Mouse (Mus musculus) cerebellum, postnatal 36 days (tissue): Measurements from ENCODE around the gene Actrt2.

Source experiments
- DNase-seq, 2 experiments: peaks; one replicate each; pipeline ENCODE4 v3.0.0; 2021 to 2022; ENCODE audit warnings: mixed read lengths in 2 of 2

The Actrt2 gene

DNA sequence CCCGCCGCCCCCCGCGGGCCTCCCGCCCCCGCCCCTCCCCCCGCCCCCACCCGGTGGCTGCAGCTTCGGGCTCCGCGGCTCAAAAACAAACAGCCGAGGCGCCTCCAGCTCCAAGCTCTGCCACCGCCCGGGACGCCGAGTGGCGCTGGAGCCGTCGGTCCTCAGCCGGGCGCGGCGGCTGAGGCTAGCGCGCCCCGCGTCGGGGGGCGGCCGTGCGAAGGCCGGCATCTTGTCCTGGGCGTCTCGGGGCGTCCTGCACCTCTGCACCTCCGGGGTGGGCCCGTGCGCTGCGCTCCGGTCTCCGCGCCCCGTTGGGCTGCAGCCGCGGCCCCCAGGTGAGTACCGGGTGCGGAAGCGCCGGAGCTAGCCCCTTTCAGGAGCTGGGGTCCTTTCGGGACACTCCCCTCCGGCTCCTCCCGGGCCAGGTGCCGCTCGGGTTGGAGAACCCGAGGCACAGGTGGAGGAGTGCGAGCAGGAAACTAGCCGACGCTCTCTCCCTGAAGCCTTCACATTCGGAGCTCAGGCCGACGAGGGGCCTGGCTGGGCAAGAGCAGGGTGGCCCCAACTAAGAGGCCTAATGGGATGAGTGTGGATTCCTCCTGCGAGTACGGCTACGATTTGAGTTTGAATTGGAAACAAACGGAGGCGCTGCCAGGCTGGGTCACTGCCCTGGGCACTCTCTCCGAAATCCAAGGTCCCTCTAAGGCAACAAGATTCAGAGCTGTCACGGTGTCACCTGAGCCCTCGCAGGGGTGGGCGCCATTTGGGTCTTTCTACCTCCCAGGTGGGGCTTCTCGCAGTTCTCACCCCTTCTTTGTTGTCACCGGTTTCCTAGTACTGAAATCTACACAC lies 30.0 kb downstream of the Actrt2 start:
- DNase-seq = no peak

DNA sequence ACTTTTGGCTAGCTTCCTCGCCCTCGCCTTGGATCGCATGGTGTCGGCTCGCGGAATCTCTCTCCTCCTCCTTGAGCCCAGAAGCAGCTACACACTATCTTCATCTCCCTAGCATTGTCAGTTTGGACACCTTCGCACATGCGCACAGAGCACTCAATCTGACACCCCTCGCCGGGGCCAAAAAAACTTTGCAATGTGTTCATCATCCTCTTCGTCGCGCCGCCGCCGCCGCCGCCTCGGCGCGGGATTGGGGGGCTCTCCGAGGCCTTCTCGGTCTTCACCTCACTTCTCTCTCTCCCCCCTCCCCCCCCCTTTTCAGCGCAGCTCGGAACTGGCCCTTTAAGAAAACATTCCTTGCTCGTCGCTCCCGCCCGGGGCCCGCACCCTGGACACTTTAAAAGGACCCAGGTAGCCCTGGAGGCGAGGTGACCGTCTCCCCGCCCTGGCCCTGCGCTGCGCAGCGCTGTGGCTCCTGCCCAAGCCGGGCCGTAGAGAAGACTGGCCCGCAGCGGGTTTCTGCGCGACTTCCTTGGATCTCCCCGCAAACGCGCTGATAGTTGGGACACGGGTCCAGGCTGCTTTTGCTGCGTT lies 30.9 kb downstream of the Actrt2 start, which contains the start of gene Prdm16:
Gene Prdm16, minus strand, starts transcription at position 153 of the 591 bp plus-strand sequence.
- no peak for DNase-seq

DNA sequence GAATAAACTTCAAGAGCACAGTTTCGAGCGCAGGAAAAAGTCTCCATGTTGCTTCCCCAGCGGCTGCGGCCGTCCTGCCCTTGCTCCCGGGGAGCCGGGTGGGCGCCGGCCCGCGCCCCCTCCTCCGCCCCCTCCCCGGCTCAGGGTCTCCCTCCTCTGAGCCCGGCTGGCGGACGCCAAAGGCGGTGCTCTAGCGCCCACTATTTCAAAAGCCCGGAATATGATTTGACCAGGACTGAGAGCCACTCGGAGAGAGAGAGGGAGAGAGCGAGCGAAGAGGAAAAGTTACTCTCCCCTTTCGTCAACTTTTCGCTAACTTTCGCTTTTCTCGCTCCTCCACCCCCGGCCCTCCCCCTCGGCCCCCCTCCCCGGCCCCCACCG lies 31.6 kb downstream of the Actrt2 start:
- DNase-seq = no peak

DNA sequence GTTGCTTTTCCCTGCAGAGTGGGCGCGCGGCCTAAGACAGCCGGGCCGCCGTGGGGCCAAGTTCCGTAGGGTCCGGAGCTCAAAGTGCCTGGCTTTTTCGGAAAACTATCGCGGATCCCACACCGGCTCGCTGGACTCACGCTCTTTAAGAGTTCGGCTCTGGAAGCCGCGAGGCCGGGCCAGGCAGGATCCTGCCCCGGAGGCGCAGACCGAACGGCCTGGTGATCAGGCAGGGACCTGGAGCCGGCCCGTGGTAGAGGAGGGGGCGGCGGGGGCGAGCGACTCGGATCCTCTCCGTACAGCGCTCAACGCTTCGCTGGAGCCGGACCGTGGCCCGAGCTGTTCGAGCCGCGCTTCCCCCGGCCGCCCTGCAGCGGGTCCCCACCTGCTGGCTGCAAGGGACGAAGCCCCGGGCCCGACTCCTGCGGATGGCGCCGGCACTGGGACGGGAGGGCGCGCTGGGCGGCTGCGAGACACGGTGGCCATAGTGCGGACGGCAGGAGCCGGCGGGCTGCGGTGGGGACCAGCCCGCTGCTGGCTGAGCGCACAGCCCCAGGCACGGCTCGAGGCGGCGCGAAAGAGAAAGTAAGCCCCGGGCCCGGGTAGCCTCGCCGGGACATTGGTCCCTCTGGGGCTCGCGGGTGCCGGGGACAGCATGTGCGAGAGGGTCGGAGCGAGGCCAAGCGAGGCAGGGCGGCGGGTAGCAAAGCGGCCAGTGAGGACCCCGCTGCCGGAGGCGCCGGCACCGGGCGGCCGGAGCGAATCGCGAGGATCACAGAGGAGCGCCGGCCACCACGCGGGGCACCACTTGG lies 32.2 kb downstream of the Actrt2 start:
- no peak for DNase-seq

DNA sequence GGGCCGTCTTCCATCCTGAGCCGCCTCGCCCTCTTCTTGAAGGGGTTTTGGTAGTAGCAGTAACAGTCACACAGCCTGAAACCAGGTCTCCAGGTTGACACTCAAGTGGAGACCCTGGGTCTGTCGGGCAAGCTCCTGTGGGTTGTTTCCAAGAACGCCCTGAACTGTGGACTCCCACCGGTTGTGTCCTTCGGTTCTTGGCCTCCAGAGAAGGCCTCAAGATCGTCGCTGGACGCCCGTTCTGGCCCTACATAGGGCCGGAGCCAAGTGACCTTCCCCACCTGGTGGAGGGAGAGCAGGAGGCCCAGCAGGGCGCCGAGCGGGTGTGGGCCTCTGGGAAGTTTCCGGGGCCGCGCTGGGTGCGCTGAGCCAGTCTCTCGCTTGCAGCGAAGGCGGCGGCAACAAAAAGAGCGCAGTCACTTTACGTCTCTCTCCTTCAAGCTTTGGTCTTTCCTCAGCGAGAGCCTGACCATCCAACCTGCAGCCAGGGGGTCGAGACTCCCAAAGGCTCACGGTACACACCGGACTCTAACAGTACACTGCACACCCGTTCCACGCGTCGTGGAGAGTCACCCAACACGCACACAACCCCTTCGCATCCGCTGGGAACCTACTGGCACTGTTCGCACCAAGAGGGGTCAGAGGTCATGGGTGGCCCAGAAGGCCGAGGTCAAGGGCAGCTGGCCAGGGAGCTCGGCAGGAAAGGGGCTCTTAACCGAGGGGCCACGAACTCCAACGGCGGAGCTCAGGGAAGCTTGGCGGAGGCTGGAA lies 33.0 kb downstream of the Actrt2 start:
- no peak for DNase-seq

DNA sequence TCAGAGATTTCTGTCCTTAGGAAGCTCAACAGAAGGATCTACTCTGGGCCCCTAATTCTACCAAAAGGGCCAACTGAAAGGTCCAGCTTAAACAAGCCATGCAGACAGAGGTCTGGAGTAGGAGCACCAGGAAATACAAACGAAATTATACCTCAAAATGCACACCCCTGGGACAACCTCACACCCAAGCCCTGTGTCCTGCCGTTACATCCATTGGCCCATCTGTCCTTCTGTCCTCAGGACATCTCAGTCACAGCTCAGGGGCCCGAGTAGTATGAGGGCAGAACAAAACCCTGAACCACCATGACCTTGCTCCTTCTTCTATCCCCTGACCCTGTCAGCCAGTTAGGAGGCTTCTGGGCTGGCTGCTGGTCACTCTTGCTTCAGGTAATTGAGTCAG lies 33.7 kb downstream of the Actrt2 start:
- DNase-seq = no peak

DNA sequence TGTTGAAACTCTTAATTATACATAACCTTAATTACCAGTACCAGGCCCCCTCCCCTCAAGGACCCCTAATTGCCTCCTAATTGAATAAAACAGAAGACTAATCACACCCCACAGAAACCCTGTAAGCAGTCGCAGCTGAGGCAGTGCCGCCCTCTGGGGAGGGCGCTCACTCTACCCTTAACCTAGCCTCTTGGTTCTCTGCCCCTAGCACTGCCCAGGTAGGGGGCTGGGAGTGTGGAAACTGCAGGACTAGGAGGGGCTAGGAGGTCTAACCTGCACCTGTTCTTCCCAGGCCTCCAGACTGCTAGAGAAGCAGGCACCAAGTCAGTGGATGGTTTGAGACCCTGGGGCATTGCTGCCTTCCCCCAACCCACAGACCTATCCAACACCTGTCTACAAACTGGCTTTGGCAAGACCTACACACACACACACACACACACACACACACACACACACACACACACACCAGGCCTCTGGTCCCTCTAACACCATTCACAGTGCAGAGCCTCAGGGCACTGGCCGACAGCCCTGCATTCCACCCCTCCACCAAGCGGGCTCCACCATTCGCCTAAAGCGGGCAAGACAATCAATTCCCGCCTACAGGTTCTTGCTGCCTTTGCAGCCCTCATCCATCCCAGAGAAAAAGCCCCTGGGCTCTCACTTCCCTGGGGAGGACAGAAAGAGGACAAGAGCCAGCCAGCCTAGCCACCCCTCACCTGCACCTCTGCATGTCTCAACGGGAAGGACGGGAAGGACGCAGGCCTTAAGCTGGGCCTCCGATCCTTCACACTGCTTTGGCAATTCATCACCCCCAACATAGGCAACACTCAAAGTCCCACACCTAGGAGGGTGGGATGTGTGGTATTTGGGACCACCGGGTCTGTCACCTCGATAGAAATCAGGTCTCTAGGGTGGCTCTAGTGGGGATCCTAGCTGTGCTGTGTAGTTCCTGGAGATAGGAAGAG lies 34.6 kb downstream of the Actrt2 start:
- no peak for DNase-seq

DNA sequence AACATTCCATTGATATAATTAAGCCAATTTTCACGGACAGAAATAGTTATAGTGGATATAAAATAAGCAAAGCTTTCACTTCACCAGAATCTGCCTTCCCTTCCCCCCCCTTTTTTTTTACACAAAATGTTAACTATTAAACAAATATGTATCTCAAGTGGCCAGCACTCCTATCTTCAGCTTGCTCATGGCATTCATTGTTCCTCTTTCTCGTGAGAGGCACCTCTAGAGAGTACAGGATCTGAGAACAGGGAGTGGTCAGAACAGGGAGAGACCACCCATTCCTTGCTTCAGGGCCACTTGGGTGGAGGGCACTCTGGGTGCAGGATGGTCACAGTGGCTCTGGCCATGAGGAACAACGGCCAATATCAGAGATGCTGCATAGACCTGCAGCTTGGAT lies 36.9 kb downstream of the Actrt2 start:
- DNase-seq = no peak

DNA sequence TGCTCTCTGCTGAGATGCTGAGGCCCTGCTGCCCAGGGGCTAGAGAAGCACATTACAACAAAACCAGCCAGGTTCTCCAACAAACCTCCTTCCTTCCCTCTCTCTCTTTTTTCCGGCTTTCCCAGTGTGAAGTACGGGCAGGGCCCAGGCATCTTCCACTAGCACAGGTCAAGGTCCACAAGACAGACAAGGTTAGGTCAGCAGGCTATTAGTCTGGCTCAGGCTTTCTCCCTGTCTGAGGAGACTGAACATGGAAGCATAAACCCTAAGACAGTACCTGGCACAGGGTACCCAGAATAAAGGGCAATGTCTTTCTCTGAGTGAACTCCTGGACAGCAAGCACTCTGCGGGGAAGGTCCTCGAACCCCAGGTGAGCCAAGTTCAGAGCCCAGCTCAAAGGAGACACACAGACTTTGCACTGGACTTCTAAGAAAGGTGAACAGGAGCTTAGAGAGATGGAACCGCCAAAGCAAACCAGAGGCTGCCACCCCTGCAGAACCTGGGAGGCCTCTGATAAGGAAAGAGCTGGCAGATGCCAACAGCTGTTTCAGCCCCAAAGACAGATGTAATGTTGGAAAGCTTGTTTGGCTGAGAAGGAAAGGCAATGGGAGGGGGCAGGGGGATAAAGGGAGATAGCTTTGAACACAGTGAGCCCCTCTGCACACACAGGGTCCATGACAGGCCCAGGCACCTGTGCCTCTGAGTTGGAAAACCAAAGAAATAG lies 40.1 kb downstream of the Actrt2 start:
- DNase-seq = no peak

DNA sequence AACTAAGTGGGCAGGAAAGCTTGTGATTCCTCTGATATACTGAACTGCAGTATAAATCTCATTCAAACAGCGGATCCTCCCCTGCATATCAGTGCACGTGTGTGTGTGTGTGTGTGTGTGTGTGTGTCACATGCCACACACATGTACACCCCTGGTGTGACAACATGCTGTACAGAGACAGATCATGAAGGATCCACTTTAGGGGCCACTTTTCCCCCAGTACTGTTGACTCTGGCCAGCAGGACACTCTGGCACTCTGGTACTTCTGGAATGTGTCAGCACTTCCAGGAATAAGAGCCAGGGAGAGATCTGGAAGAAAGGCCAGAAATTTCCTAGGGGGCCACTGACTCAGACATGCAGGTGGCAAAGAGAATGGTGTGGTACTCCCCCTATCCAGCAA lies 41.4 kb downstream of the Actrt2 start:
- DNase-seq = no peak

DNA sequence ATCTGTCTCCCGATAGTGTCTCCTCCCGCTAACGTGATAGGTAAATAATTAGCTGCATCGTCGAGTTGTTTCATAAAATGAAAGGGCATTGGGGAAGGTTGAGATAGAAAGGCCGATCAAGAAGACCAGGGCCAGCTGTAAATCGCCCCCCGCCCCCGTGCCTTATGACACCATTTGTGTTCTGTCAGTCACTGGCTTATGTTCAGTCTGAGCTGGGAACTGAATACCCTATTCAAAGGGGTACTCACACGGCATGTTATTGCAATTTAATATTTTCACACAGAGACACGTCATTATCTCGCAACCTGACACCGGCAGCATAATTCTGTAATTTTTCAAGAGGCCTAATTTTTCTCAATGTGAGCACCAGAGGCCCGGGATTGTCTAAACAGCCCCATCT lies 42.0 kb downstream of the Actrt2 start:
- no peak for DNase-seq

DNA sequence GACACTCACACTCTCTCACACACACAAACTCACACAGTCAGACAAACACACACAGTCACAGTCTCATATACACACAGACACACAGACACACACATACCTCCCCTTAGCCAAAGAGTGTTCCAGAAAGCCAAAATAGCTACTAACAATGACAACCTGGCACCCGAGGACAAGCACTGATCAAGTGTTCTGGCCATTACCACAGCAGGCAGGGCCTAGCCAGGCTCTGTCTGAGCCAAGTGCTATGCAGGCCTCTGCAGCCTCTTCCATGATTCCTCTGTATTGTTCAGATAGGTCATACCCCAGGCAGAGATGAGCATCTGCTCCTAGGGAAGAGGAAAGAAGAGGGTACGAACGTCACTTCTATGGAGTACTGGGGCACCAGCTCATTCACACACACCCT lies 44.4 kb downstream of the Actrt2 start:
- DNase-seq = no peak

DNA sequence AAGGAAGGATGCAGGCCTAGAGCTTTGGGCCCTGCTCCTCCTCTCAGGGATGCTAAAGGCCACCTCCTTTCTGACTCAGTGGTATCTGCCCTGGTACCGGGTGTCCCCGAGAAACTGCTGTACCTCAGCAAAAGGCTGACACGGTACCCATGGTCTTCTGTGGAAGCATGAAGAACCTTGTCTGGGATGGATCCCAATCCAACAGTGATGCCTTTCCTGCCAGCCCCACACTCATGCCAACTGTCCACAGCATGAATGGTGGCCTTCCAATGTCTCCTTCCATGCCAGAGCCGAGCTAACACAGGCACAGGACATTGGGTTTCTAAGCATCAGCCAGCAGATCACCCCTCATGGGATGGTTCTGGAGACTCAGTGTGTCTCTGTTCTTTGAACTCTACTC lies 45.1 kb downstream of the Actrt2 start:
- DNase-seq = peak in 1 of 2 experiments; percentile 7
